Mouse (Mus musculus) 3T3-L1 (cell line): ENCODE measurements at regions not wholly inside any gene's neighbourhood (a gene's known extent, or its start where the extent isn't known, plus 50 kb on each side); places are given as distances from the start of the nearest gene placed in this dataset.

Experiments used
- DNase-seq: peaks from one replicate; pipeline ENCODE4 v3.0.0-alpha.2; 2015; ENCODE audit warnings: low read depth, low spot score

GRCm38 (mm10) chr14:110007159-110007558 is 747.8 kb downstream of the Slitrk6 start:
- DNase-seq, result no peak

GRCm38 (mm10) chr14:109985026-109985425 is 769.9 kb downstream of the Slitrk6 start:
- DNase-seq, result no peak

GRCm38 (mm10) chr14:109958008-109958407 is 796.9 kb downstream of the Slitrk6 start:
- DNase-seq, result no peak

DNA sequence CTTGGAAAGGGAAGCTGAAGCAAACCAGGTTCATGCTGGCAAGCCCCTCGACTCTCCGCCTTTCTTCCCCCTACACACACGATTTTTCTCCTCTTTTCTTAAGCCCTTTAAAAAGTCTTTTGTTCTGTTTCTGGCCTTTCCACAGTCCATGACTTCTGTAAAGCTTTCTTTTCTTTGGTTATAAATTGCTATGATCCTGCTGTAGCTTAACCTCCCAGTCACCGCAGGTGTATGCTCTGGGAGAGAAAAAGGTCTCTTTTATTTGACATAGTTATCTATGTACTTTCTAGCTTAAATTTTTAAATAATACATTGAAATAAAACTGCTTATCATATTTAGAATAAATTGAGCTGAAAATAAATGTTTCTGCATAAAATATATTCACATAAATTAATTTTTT is 813.0 kb downstream of the Slitrk6 start:
- no peak for DNase-seq

- no peak for DNase-seq
Measured at GRCm38 (mm10) chr14:109941162-109941561, 813.8 kb downstream of the Slitrk6 start.

DNA sequence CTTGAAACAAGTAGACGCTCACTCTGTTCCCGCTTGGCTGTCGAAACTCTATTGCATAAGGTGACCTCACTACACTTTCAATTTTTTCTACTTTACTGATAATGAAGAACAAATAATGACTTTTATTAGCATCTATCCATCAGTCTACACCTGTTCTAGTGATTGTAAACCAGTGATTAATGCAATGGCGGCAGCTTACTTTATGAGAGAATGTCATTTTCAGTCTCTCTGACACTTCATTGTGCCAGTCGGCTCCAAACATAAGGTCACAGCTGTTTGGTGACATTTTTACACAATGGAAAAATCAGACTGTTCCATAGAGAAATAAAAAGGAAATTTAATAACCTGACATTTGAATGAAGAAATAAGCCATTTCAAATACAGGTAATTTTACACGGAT is 817.5 kb downstream of the Slitrk6 start:
- no peak for DNase-seq

GRCm38 (mm10) chr14:109928977-109929376 is 826.0 kb downstream of the Slitrk6 start:
- no peak for DNase-seq

DNA sequence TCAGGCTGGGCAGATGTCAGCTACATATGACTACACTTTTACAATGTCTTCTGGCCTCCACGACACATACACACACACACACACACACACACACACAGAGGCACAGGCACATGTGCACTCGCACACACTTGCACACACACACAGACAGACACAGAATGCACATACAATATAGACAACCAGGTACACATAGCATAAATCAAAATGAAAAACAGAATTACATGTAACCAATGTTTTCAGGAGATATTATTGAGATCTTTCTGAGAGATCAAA is 863.1 kb downstream of the Slitrk6 start:
- no peak for DNase-seq

DNA sequence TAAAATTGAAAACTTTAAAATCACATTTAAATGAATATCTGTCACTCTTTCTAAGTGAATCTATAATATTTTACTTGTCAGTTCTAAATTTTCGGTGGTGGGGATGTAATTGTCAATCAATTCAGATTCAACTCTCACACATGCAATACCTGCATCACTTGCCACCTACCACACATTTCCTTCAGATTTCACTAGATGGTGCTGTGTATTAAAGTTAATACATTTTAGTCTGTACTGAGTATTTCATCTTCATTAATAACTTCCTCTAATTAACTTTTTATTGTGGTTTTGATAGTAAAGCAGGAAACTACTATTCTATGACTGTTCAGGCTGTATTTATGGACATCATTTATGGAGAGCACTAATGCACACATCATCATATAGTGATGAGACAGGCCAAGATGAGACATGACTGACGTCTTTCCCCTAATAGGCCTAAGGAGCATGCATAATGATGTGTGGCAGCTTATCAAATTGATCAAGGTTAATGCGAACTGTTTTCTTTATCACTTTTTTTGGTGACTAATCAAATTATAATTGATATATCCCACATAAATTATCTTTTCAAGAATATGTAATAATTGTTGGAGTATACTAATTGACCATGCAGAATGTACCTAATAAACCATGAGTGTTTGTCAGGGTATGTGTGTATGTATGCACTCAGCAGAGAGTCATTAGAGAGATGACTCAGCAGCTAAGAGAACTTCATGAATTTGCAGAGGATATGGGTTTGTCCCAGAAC is 863.6 kb downstream of the Slitrk6 start:
- no peak for DNase-seq

- no peak for DNase-seq
Measured at GRCm38 (mm10) chr14:109876950-109877663, 877.8 kb downstream of the Slitrk6 start.

DNA sequence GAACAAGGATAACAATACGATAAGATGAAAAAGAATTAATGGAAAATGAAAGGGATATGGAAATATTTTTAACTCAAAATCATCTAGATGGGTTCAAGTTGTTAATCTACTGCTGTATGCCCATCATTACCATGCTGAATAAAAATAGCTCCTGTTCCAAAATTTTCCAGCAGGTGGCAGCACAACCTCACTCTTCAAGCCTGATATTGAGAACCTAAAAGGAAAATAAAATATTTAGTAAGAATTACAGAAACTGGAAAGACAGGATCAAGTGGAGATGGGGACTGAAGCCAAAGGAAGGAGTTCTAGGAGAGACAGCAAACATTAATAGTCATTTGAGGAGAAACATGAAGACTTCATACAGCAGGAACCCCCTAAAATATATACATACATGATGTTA is 880.7 kb downstream of the Slitrk6 start:
- DNase-seq, result peak; percentile 64

DNA sequence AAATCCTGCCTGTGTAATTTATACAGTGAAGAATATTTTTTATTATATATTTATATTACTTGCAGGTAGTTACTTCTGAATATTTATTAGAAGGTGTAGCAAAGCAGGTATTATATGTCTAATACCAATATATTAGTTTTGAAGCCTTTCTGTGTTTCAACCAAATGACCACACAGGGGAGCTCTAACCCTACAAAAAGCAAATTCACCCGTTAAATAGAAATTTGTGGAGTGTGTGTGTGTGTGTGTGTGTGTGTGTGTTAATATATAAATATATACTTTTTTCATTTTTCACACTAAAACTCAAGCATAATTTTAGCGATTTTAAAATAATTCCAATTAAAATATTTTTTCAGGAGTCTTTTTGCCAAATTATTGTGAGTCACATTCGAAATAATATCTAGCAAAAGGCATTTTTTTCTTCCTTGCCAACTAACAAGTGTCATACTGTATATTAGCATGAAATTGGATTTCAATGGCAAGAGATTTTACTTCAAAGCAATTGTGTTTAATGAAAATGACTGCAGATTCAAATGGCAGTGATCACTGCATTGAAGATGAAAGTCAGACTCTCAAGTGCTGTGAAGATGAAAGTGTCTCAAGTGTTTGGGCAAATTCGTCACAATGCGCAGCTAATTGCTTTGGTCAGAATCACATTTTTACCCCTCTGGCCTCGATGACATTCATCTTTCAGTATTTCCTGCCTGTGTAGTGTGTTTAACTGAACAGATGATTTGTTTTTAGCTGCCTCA is 914.4 kb downstream of the Slitrk6 start:
- DNase-seq, result peak; percentile 24

GRCm38 (mm10) chr14:109802522-109803126 is 888.7 kb upstream of the Slitrk1 start:
- no peak for DNase-seq

- no peak for DNase-seq
Measured at GRCm38 (mm10) chr14:109772246-109772645, 858.3 kb upstream of the Slitrk1 start.

- no peak for DNase-seq
Measured at GRCm38 (mm10) chr14:109760892-109761291, 846.9 kb upstream of the Slitrk1 start.
